Mouse (Mus musculus) spleen, adult 18-20 months (tissue): ENCODE data around the gene Pid1.
"Not testable (repeated sequence)": the region's sequence is repeated elsewhere in the genome, so short reads cannot be mapped to it uniquely, and the experiment has no call there.

Experiments used
- DNase-seq, 2 experiments: peaks; one replicate each; pipeline ENCODE4 v3.0.0; 2022; ENCODE audit warnings: mixed read lengths in 2 of 2

The Pid1 gene

DNA sequence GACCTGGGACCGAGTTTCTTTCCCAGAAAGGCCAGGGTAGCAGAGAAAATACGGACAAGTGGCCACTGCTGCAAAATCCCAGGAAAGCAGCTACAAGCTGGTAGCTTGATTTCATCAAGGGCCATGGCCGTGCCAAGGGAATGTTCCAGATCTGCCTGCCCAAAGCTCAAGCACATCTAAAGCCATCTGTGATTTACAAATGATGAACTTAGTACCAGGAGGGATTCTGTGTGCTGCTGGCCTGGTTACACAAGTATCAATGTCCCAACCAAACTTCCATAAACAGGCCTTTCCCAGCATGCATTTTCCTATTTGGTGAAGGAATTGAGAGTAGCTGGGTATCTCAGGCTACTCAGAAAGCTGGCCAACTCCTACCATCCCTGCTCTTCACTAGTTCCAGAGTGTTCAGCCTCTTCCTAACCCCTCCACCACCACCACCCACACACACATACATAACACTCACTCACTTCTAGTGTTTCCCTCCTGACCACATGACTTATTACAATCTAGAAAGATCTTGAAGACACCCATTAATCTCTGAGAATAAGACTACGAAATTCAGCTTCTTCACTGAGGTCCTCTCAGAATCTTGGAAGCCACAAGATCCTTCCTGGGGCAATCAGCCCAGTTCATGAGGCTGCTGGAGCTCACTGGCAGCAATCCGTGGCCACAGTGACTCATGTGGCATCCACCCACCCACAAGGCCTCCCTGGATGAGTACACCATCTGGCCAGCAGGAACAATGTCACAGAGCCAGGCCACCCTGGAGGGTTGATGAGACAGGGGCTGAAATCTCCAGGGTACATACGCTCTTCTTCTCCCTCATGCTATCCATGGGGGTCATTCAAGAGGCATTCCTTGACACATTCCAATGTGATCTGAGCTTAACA is 4.1 kb downstream of the Pid1 start:
- no peak for DNase-seq

DNA sequence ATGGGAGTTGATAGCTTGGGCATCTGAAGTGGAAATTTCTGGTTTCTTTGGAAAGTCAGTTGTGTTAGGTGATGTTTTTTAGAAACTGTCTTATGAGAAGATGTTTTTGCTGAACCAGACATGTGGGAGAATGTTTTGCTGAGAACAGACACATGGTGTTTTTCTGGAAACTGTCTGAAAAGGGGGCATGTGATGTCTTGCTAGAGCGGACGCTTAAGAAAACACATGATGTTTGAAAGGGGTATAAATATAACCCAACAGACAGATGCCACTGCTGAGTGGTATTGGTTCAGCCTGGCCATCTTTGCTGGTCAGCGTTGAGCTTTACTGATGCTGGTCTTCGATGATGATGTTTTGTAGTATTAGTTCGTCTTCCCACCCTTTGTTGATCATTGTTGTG is 6.8 kb downstream of the Pid1 start:
- no peak for DNase-seq

DNA sequence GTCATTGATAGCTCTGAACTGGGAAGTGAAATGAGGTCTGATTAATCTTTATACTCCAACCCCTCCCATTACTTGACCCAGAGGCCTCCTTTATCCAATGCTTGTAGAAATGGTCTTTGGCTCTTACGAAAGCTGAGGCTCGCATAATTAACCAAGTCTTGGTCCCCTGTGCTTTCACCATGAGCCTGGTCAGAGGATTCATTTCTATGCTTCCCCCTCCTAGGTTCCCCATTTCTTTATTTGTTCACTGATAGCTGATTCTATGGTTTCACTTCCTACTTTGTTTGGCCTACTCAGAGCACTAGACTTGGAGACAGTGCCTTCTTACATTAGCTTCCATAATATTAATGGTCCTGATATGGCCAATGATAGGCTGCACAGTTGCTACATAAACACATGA is 13.7 kb downstream of the Pid1 start:
- no peak for DNase-seq

DNA sequence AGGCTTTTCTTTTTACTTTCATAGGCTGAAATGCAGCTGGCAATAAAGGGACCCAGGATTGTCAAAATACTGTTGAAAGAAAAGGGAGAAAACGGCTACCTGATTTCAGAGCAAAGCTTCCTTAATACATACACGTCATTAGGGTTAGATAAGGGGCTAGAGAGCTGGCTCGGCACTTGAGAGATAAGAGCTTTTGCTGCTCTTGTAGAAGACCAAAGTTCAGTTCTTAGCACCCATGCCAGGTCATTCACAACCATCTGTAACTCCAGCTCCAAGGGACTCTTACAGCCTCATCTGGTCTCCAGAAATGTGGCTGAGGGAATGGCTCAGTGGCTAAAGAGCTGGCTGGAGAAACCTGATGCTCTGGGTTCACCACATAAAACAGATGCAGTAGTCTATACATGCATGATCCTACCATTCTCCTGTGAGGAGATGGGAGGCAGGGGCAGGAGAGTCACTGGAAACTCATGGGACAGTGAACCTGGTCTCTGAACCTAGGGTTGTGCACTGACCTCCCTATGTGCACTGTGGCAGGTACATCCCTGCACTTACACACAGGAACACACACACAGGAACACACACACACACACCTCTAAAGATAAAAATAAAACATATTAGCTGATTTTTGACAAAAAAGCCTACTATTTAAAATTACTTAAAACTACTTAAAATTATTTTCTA is 16.0 kb downstream of the Pid1 start:
- DNase-seq, result no peak

DNA sequence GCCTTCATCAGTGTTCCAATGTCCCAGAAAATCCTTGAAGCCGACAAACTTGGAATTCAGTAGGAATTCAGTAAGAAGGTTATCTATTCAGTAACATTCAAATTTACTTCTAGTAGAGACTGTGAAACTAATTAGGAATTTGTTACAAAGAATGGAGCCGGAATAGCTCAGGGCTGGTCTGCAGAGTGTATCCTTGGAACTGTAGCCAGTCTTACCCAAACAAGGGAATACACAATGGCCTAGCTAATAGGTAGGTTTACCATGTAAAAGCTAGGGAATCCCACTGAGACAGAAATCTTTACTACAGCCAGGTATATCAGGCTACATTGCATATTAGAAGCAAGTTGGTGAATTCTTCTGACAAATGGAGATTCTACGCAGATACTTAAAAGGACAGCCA is 31.2 kb downstream of the Pid1 start:
- not testable (repeated sequence) for DNase-seq

DNA sequence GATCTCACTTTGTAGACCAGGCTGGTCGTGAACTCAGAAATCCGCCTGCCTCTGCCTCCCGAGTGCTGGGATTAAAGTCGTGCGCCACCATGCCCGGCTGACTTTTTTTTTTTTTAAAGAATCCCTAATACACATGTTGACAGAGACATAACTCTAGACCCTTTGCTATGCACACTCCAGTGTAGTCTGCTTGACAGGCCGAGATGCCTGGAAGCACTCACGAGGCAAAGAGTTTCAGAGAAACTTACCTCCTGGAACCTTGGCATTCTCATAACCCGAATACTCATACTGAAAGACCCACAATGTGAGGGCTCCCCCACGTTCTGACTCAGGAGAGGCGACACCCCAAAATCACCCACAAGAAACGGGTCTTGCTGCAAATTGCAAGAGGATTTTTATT is 32.1 kb downstream of the Pid1 start:
- not testable (repeated sequence) for DNase-seq

DNA sequence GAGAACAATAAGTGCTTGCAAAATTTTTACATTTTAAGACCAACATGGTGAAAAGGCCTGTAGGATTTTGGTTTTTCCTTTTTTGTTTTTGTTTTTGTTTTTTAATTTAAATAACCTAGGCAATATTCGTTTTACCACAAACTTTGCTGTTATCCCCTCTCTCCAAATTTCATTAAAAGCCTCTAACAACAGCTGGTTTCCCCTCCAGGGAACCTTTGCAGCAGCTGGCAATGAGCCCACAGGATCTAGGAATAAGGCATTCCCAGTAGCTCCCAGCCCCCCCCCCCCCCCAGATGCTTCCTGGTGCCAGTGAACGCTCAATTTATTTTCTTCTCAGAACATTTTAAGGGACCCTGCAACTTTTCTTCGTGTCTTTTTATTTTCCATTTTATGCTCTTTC is 38.7 kb downstream of the Pid1 start:
- no peak for DNase-seq

DNA sequence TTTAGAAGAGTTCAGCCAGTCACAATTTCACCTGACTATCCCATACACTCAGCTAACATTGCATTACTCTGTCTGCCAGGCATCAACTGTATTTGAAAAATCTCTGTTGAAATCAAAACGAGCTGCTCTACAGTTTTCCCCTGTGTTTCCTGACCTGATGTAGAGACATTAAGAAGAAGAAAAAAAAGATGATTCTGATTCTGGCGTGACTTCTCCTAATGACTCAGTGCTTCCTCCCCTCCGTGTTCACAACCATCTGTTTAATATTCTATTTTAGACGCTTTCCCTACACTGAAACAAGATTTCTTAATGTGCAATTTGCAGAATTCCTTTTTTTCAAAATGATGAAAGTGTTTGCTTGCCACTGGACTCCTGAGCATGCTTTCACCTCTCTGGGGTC is 42.7 kb downstream of the Pid1 start:
- DNase-seq, result no peak

DNA sequence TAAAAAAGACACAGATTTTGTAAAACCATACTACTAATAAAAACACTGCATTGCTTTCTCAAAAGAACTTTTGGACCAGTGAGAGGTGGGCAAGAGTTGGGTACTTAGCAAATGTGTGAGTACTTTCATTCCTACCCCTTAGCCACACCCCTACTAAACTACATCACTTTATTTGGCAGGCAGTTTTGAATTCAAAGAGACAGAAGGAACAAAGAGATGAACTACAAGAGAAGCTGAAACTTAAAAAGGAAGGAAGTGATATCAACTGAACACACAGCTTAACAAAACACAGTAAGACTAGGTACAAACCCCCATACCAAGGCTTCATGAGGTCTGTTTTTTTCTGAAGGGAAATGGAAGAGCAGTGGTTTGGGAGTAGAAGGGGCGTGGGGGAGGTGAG is 45.4 kb downstream of the Pid1 start:
- DNase-seq, result no peak

DNA sequence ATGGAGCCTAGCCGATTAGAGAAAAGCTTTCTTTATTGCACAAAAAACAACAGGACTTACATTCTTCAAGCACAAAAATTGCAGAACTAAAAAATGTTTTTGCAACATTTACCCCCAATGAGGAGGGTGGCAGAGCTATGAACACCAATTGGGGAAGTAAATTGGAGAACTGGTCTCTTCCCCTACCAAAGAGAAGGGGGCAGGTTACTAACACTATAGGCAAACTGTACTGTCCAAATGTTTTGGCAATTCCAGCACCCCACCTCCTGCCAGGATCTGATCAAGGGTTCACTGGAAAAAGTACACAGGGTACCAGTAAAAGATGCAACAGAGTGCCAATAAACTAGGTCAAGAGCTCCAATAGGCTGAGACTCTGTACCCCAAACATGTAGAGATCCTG is 46.2 kb downstream of the Pid1 start:
- DNase-seq, result no peak

DNA sequence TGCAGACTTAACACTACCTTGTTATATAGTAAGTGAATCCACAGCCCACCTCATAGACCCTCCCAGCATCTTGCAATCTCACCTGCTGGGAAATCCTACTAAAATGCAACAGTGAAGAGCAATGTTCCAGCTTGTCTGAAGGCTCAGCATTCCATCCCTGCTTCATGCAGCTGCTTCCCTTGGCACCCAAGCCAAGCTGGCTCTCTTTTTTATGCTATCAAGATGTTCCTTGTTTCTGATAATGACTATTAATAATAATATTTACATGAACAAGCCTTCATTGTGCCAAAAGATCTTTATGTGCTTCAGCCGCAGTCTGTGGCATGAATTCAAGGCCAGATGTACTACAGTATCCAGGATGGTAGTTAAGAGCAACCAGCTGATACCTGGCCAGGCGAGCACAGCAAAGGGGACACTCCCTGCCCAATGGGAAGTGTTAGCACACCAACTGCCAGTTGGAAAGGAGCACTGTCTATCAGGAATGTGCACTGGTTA is 54.0 kb downstream of the Pid1 start:
- DNase-seq, result no peak

DNA sequence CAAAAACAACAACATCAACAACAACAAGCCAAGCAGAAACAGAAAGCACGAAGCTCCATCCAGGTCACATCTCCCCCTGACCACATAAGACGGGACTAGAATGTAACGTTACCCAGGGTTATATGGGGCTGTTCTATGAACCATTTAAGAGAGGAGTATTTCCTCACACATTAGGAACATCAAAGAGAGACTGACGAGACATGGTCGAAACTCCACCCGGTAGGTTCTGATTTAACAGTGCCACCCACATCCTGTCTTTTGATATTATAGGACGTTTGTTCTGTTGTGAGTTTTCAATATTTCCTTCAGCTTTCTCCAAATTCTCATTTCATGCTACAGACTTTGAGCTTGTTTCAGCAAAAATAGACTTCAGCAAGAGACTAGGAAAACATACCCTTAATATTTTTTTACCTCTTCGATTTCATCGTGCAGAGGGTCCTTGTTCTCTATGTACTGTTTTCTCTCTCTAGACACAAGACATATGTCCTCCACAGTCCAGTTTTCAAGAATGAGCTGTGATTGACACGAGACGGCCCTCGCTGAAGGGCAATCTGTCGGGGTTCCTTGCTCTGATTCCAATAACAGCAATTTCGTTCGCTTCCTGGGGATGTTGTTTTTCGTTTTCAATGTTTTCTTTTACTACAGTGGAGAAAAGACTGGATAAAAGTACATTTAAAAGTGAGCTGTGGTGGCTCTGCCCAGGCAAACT is 58.1 kb downstream of the Pid1 start:
- no peak for DNase-seq

DNA sequence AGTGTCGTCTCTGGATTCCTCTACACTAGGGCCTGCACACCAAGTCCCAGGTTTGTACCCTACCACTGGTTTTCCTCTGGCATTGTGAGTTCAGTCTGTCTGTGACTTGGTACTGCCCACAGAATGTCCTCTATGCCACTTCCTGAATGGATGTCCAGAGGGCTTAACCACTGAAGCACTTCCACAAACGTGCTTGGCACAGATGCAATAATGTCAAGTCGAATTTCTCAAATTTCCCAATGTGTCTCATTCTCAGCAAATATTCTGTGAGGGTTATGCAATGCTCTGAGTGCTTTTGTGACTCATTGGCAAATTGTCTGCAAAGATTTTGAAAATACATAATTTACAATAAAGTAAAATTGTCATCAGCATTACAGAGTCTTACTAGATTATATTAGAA is 61.2 kb downstream of the Pid1 start:
- DNase-seq, result no peak

DNA sequence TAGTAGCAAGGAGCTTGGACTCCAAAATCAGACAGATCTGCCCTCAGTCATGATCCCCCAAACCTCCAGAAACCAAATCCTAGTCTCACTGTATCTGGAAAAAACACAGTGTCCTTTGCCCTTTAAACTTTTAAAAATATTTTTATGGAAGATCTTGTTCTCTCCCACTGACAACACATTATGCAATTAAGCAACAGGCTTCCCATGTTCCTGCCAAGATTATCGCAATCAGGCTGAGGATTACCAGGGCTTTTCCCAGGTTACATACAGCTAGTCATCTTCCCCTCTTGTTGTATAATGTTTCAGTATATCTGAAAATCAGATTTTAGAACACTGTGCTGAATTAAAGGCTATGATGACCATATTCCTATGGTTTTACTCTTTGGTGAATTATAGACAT is 64.3 kb downstream of the Pid1 start:
- DNase-seq, result no peak

DNA sequence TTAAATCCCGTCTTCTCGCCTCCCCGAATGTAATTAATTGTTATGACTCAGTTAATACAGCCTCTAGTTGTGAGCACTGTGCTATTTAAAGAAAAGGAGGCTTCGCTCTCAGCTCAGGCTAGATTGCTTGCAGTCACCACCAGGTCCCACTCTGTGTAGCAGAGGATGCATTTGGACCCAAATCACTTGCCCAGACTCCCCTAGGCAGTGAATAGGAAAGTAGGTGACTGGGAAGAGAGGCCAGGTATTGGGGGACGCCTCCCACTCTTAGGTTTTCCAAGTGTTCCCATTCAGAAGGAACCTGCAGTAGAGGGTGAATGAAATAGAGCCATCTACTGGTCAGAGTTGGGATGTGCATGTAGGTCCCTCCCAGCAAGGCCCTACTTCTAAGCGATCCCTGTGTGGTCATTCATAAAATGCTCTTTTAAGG is 77.3 kb downstream of the Pid1 start:
- peak in 1 of 2 experiments; percentile 26 for DNase-seq

DNA sequence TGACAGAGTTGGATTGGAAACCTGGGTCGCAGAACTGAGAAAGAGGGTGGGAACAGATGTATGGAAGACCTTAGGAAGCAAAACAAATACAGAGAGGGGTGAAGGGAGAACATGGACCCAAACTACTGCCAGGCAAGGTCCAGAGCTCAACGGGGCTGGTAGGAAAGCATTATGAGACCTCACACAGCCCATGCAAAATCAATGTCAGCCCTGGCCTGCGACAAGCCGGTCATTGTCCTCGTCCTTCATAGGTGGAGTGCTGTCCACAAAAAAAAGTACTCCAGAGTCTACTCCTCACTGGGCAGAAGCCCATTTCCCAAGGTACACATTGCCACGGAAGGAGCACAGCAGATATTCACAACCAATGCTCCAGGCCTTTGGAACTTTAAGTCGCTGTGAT is 78.4 kb downstream of the Pid1 start:
- DNase-seq, result no peak

DNA sequence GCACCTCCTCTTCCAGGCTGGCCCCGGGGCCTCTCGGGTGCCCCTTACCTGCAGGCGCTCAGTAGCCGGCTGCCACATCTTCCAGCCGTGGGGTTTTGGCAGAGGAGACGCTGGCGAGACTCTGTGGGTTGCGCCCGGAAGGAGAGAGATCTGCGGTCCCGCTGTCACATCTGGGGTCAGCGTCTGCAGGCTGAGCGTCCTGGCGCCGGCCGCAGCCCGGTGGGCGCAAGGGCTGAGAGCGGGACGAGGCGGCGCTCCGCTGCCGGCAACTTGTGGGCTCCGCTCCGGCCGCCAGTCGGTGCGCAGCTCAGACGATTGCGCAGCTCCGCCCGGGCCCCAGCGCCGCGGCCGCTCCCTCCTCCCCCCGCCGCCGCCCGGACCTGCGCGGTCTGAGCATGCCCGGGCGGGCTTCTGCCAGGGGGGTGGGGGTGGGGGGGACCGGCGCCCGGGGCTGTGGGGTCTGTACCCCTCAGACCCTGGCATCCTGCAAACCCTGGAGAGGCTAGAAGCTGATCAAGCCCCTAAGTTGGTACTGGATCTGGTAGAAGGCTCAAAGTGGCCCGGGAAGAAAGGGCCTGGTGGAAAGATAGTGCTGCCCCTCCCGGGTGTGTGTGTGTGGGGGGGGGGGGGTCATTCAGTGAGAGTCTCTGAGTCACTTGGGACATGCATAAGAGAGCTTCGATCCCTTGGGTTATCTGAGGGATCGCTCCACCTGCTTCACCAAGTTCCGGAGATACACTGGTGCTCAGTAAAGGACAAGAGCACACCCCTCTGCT is 79.5 kb downstream of the Pid1 start:
- DNase-seq, result peak in 1 of 2 experiments; percentile 10

DNA sequence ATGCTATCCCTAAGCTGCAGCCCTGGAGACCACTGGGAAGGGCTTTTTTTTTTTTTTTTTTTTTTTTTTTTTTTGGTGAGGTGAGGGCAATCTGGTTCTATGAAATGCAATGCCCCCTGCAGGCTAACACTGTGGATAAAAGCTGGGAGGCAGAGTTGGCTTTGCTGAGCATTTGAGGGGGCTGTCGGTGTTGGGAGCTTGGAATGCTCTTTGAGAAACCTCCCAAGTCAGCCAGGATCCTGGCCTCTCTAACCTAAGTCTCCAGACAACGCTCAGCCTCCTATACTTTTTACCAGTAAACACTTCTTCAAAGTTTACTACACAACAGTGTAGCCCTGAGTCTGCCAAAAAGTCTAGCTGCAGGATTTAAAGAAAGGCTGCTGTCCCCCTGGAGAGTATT is 80.9 kb downstream of the Pid1 start:
- no peak for DNase-seq

DNA sequence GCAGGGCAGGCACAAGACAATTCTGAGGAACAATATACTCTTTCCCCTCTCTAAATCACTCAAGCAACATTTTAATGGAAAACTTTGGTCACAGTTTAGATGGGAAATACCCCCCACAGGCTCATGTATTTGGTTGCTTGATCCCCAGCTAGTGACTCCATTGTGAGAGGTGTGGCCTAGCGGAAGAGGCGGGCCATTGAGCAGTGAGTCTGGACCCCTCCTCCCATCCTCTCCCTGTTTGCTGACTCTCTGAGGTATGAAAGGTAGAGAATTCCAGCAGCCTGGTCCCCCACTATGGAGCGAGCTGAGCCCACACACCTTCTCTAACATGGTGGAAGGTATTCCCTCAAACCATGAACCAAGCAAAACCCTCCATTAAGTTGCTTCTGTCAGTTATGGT is 83.8 kb downstream of the Pid1 start:
- DNase-seq, result no peak

DNA sequence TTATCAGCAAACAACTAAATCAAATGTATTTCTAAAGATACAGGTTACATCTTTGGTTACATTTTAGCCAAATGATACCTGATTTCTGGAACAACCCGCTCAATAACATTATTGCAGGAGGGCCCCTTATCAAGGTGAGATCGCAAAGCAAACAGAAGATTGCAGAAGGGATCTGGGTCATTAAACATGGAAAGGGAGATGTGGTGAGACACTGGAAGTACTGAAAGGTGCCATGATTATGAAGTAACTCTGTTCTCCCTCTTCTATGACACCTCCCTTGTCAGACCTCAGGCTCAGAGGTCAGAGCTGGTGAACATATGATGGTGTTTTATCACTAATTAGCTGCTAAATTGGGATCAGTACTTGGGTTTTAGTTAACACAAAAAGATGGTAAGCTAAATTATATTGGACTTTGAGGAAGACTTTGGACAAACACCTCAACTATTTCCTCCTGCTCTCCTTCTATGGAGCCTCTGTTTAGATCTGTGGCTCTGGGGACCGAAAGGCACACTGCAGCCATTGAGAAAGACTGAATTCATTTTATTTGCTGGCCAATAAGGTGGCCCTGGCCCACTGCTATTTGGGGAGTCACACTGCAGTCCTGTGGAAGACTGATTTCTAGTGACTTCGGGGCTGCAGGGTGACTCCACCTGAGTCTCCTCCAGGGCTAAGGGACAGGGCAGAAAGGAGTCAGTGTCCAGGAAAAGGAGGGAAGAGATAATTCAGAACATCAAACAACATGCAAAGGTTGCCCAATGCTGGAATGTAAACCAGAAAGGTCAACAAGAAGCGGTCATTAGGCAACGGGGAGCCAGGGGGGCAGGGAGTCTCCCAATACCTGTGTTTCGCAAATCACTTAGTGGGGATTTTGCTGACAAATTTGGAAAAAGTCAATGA is 85.4 kb downstream of the Pid1 start:
- no peak for DNase-seq

DNA sequence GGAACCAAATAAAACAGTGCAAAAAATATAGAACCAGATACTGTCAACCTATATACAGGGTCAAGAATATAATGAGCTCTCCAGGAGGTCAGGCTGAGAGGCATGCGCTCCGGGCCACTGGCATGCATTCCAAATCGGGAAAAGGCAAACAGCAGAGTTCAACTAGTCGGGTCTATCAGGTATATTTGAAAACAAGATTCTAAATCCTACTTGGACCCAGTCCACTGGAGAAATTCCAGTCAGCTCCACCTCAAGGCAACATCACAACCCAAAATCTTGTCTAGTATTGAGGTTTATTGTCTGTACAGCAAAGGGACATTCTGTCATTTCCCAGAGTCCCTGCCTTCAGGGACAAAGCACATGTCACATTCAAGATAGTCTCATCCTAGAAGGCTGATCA is 91.0 kb downstream of the Pid1 start:
- DNase-seq, result no peak
